Mouse (Mus musculus): ENCODE data around the gene Mrto4. TPM values are rescaled to one million over a fixed set of nuclear protein-coding genes. Genes with fewer than 3 reads are reported as not detected.
A peak's percentile ranks its signal among the peaks of the same experiment; 100 is the strongest.

Mrto4 gene
- polyA plus RNA-seq, 1 experiment: 7.7 TPM

DNA sequence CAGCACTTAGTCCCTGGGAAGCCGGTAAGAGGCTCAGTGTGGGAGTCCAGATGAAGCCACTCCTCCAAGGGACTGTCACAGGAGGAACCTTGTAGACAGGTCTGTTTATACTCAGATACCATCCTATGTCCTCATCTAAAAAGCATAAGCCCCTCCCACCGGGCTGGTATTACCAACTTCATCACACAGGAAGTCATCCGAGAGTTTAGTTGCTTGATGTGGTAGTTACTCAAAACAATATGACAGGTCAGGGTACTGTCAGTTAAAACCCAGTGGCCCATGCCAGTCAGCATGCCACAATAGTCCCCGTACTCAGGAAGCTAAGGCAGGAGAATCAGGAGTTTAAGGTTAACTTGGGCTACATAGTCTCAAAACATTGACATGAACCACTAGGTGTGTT is 32.6 kb downstream of the Mrto4 start:
- Histone ChIP-seq H3K4me1 (ENCODE audit: control insufficient read depth) (no peaks in the 10 kb centered on the region), H3K4me3 (replicated peaks) (no peak overlapping the region), H3K27me3 (ENCODE audit: control insufficient read depth) (no peaks in the 10 kb centered on the region), H3K36me3 (ENCODE audit: control insufficient read depth) (peaks cover 25% of the 10 kb centered on the region), H3K9me3 (ENCODE audit: control insufficient read depth, low read length) (no peaks in the 10 kb centered on the region)
- TF ChIP-seq GATA1 (IDR thresholded peaks at IDR 0.05; ENCODE audit: low read length) (no peak), TAL1 (IDR thresholded peaks at IDR 0.05; ENCODE audit: low read length) (no peak)

DNA sequence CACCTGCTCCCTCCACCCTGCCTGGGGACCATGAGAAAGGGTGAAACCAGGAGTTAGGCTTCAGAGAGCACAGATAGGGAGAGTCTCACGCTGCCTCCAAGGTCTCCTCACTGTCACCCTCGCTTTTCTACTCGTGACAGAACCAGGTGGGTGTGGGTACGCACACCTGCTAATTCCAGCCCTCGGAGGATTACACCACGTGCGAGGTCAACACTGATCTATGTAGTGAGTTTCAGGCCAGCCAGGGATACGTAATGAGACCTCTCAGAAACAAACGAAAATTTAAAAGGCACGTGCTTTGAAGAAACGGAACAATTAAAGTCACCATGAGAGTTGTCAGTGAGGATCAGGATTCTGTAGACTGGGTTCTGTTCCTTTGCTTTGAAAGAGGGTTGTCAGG is 33.9 kb downstream of the Mrto4 start:
- no peak for TF ChIP-seq GATA1 (IDR thresholded peaks at IDR 0.05; ENCODE audit: low read length)

GRCm38 (mm10) chr4:139312632-139313031 is 39.7 kb downstream of the Mrto4 start:
- no peak overlapping the region for H3K4me3 ChIP-seq (replicated peaks)
- no peaks in the 10 kb centered on the region for H3K9me3 ChIP-seq (ENCODE audit: control insufficient read depth, low read length)
- H3K4me1 ChIP-seq (ENCODE audit: control insufficient read depth): peaks cover 31% of the 10 kb centered on the region
- peaks cover 18% of the 10 kb centered on the region for H3K27me3 ChIP-seq (ENCODE audit: control insufficient read depth)
- TF ChIP-seq TAL1 (IDR thresholded peaks at IDR 0.05; ENCODE audit: low read length) (no peak), GATA1 (IDR thresholded peaks at IDR 0.05; ENCODE audit: low read length) (no peak)
- peaks cover 18% of the 10 kb centered on the region for H3K36me3 ChIP-seq (ENCODE audit: control insufficient read depth)

More for the DNA sequence above, 33.9 kb downstream of the Mrto4 start:
- H3K27me3 ChIP-seq (ENCODE audit: control insufficient read depth): no peaks in the 10 kb centered on the region
- H3K4me3 ChIP-seq (replicated peaks): no peak overlapping the region
- peaks cover 32% of the 10 kb centered on the region for H3K36me3 ChIP-seq (ENCODE audit: control insufficient read depth)
- H3K9me3 ChIP-seq (ENCODE audit: control insufficient read depth, low read length): no peaks in the 10 kb centered on the region
- no peaks in the 10 kb centered on the region for H3K4me1 ChIP-seq (ENCODE audit: control insufficient read depth)

GRCm38 (mm10) chr4:139311707-139312106 is 40.7 kb downstream of the Mrto4 start:
- TF ChIP-seq TAL1 (IDR thresholded peaks at IDR 0.05; ENCODE audit: low read length): no peak
- TF ChIP-seq GATA1 (IDR thresholded peaks at IDR 0.05; ENCODE audit: low read length): no peak
- peak overlapping the region; percentile 84 for H3K4me3 ChIP-seq (replicated peaks)
- no peaks in the 10 kb centered on the region for H3K9me3 ChIP-seq (ENCODE audit: control insufficient read depth, low read length)
- H3K4me1 ChIP-seq (ENCODE audit: control insufficient read depth): peaks cover 31% of the 10 kb centered on the region
- peaks cover 18% of the 10 kb centered on the region for H3K27me3 ChIP-seq (ENCODE audit: control insufficient read depth)
- H3K36me3 ChIP-seq (ENCODE audit: control insufficient read depth): peaks cover 12% of the 10 kb centered on the region

- Histone ChIP-seq H3K36me3 (ENCODE audit: control insufficient read depth) (peaks cover 14% of the 10 kb centered on the region), H3K27me3 (ENCODE audit: control insufficient read depth) (peaks cover 18% of the 10 kb centered on the region), H3K9me3 (ENCODE audit: control insufficient read depth, low read length) (no peaks in the 10 kb centered on the region), H3K4me1 (ENCODE audit: control insufficient read depth) (peaks cover 33% of the 10 kb centered on the region), H3K4me3 (replicated peaks) (peak overlapping the region; percentile 84)
- no peak for TF ChIP-seq GATA1 (IDR thresholded peaks at IDR 0.05; ENCODE audit: low read length)
- no peak for TF ChIP-seq TAL1 (IDR thresholded peaks at IDR 0.05; ENCODE audit: low read length)
Observed at GRCm38 (mm10) chr4:139310899-139311701, 41.3 kb downstream of the Mrto4 start.

DNA sequence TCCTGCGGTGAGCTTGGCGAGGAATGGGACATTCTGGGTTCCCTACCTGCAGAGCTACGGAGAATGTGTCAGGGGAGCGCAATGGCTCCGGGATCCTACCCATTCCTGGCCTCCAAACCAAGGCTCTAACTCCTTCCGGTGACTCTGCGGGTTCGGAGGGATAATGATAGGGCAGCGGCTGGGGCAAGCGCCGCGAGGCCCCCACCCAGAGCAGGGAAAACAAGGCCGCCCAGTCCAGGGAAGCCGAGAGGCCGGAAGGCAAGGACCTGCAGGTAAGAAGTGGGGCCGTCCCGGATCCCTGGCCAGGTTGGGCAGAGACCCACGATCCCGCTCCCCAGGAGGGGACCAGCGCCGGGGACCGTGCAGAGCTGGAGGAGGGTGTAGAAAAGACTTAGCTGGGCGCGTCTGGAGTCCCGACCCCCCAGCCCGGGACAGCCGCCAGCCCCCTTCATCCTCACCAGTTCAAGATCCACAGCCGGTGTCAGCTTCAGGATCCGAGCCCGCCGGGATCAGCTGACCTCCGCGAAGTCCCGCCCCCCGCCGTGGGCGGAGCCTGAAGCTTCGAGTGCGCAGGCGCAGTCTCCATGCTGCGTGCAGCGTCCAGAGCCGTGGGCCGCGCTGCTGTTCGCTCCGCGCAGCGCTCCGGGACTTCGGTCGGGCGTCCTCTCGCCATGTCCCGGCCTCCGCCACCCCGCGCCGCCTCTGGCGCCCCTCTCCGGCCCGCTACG is 42.0 kb downstream of the Mrto4 start, which contains the start of the genes Pqlc2 and Akr7a5:
Gene Pqlc2, minus strand, starts transcription at position 538 of the 728 bp plus-strand sequence.
Gene Akr7a5, plus strand, starts transcription at position 574 of the 728 bp plus-strand sequence.
- H3K4me3 ChIP-seq (replicated peaks): peak within 1 kb of the TSS; percentile 84
- no peak for TF ChIP-seq GATA1 (IDR thresholded peaks at IDR 0.05; ENCODE audit: low read length)
- TF ChIP-seq TAL1 (IDR thresholded peaks at IDR 0.05; ENCODE audit: low read length): no peak
- peaks cover 35% of the 10 kb centered on the region for H3K4me1 ChIP-seq (ENCODE audit: control insufficient read depth)
- no peaks in the 10 kb centered on the region for H3K9me3 ChIP-seq (ENCODE audit: control insufficient read depth, low read length)
- peaks cover 18% of the 10 kb centered on the region for H3K27me3 ChIP-seq (ENCODE audit: control insufficient read depth)
- H3K36me3 ChIP-seq (ENCODE audit: control insufficient read depth): peaks cover 21% of the 10 kb centered on the region

- Histone ChIP-seq H3K4me3 (replicated peaks) (peak overlapping the region; percentile 84), H3K4me1 (ENCODE audit: control insufficient read depth) (peaks cover 35% of the 10 kb centered on the region), H3K36me3 (ENCODE audit: control insufficient read depth) (peaks cover 23% of the 10 kb centered on the region), H3K9me3 (ENCODE audit: control insufficient read depth, low read length) (no peaks in the 10 kb centered on the region), H3K27me3 (ENCODE audit: control insufficient read depth) (peaks cover 18% of the 10 kb centered on the region)
- TF ChIP-seq TAL1 (IDR thresholded peaks at IDR 0.05; ENCODE audit: low read length): no peak
- no peak for TF ChIP-seq GATA1 (IDR thresholded peaks at IDR 0.05; ENCODE audit: low read length)
Observed at GRCm38 (mm10) chr4:139309651-139310050, 42.7 kb downstream of the Mrto4 start.

- peaks cover 35% of the 10 kb centered on the region for H3K4me1 ChIP-seq (ENCODE audit: control insufficient read depth)
- H3K27me3 ChIP-seq (ENCODE audit: control insufficient read depth): peaks cover 18% of the 10 kb centered on the region
- no peaks in the 10 kb centered on the region for H3K9me3 ChIP-seq (ENCODE audit: control insufficient read depth, low read length)
- TF ChIP-seq TAL1 (IDR thresholded peaks at IDR 0.05; ENCODE audit: low read length) (no peak), GATA1 (IDR thresholded peaks at IDR 0.05; ENCODE audit: low read length) (no peak)
- peaks cover 16% of the 10 kb centered on the region for H3K36me3 ChIP-seq (ENCODE audit: control insufficient read depth)
- no peak overlapping the region for H3K4me3 ChIP-seq (replicated peaks)
Observed at GRCm38 (mm10) chr4:139307916-139308315, 44.5 kb downstream of the Mrto4 start.

DNA sequence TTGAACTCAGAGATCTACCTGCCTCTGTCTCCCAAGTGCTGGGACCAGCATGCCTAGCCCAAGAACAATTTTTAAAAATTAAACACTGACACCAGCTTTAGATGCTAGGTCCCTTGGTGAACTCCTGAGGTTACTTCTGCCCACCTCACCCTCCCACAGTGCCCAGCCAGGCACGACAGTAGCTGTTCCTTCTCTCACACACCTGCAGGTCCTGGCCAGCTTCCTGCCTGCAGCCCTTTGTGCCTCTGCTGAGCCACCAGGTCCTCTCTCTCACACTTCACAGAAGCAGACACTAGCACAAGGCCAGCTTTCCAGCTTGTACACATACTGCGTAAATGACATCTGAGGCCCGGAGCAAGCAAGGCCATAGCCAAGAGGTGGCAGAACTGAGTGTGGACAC is 46.9 kb downstream of the Mrto4 start:
- Histone ChIP-seq H3K9me3 (ENCODE audit: control insufficient read depth, low read length) (no peaks in the 10 kb centered on the region), H3K4me1 (ENCODE audit: control insufficient read depth) (peaks cover 18% of the 10 kb centered on the region), H3K27me3 (ENCODE audit: control insufficient read depth) (peaks cover 5% of the 10 kb centered on the region; the same call in 1 of the 2 replicates), H3K4me3 (replicated peaks) (no peak overlapping the region), H3K36me3 (ENCODE audit: control insufficient read depth) (peaks cover 33% of the 10 kb centered on the region)
- TF ChIP-seq GATA1 (IDR thresholded peaks at IDR 0.05; ENCODE audit: low read length) (no peak), TAL1 (IDR thresholded peaks at IDR 0.05; ENCODE audit: low read length) (no peak)
